Mouse (Mus musculus) gastrocnemius, postnatal 14 days (tissue): Measurements from ENCODE around the gene Gatad1. TPM values are rescaled to one million over a fixed set of nuclear protein-coding genes. Genes with fewer than 3 reads are reported as not detected.

Experiments used
- microRNA-seq, 2 experiments: library from miRNA; unstranded; fragments of <30 nt; microRNA quantifications; one replicate each; pipeline ENCODE4 v1.2.0; 2021
- total RNA-seq, 2 experiments: library from RNA; stranded (reverse); gene quantifications; 2 replicates each; pipeline ENCODE4 v1.2.3; 2021

The Gatad1 gene
- total RNA-seq, 2 experiments from 2014 or later = 63.6 to 70.5 TPM

Small RNA genes lying within 50 kb of the gene (microRNA-seq; reads per million reads assigned to microRNA genes)
- gene Gm22926 (0 reads per million in 2 experiments), gene Gm26238 (0 reads per million in 2 experiments)

Other genes starting within 250 kb of the Gatad1 start
- gene Fam133b, start 113.4 kb downstream of the Gatad1 start, total RNA-seq = 10 to 100 TPM; 12.6 to 14.2 TPM
- 1 to 10 TPM; 3.6 TPM for gene 1700109H08Rik, start 85.6 kb downstream of the Gatad1 start, total RNA-seq
- 1 to 10 TPM; 5.6 to 7.4 TPM for gene Pex1, start 61.1 kb downstream of the Gatad1 start, total RNA-seq
- 1 to 10 TPM; 4.8 to 5.8 TPM for gene Rbm48, start 60.6 kb downstream of the Gatad1 start, total RNA-seq
- not detected for gene Tmbim7, start 6.0 kb downstream of the Gatad1 start, total RNA-seq
- 10 to 100 TPM; 18.2 to 19.0 TPM for gene Ankib1, start 145.7 kb upstream of the Gatad1 start, total RNA-seq
- gene Krit1, start 146.0 kb upstream of the Gatad1 start, total RNA-seq = 10 to 100 TPM; 14.5 to 15.3 TPM
- gene Lrrd1, start 188.0 kb upstream of the Gatad1 start, total RNA-seq = not detected
- gene Mterf1a, start 236.7 kb upstream of the Gatad1 start, total RNA-seq = 1 to 10 TPM; 1.3 to 1.7 TPM